Mouse (Mus musculus): ENCODE measurements at regions not wholly inside any gene's neighbourhood (a gene's known extent, or its start where the extent isn't known, plus 50 kb on each side); places are given as distances from the start of the nearest gene placed in this dataset.

GRCm38 (mm10) chr13:45307226-45307625 lies 82.3 kb upstream of the Mylip start:
- no peaks in the 10 kb centered on the region for H3K9me3 ChIP-seq (replicated peaks; ENCODE audit: control insufficient read depth, low read length, poor library complexity, severe bottlenecking)
- H3K4me3 ChIP-seq (ENCODE audit: low read depth, low read length), result no peak overlapping the region
- H3K27me3 ChIP-seq (ENCODE audit: control insufficient read depth, insufficient read depth, low read depth, low read length), result no peaks in the 10 kb centered on the region
- H3K27ac ChIP-seq (ENCODE audit: low read length), result no peak overlapping the region
- WGBS, result 89% methylated on average over 3 of the region's 3 CpGs
- no peaks in the 10 kb centered on the region for H3K4me1 ChIP-seq (ENCODE audit: control insufficient read depth, insufficient read depth, low read length)
- ATAC-seq, result no peak
- H3K4me2 ChIP-seq (ENCODE audit: low read length), result no peak overlapping the region
- no peak overlapping the region for H3K9ac ChIP-seq (ENCODE audit: low read depth, low read length)
- H3K36me3 ChIP-seq (ENCODE audit: control insufficient read depth, insufficient read depth, low read length), result no peaks in the 10 kb centered on the region

GRCm38 (mm10) chr13:45319646-45320045 lies 69.9 kb upstream of the Mylip start:
- no peaks in the 10 kb centered on the region for H3K27me3 ChIP-seq (ENCODE audit: control insufficient read depth, insufficient read depth, low read depth, low read length)
- no peak overlapping the region for H3K4me2 ChIP-seq (ENCODE audit: low read length)
- ATAC-seq, result no peak
- H3K27ac ChIP-seq (ENCODE audit: low read length), result no peak overlapping the region
- H3K9ac ChIP-seq (ENCODE audit: low read depth, low read length), result no peak overlapping the region
- H3K9me3 ChIP-seq (replicated peaks; ENCODE audit: control insufficient read depth, low read length, poor library complexity, severe bottlenecking), result no peaks in the 10 kb centered on the region
- no peaks in the 10 kb centered on the region for H3K4me1 ChIP-seq (ENCODE audit: control insufficient read depth, insufficient read depth, low read length)
- H3K36me3 ChIP-seq (ENCODE audit: control insufficient read depth, insufficient read depth, low read length), result no peaks in the 10 kb centered on the region
- WGBS, result 81% methylated on average over 6 of the region's 6 CpGs
- H3K4me3 ChIP-seq (ENCODE audit: low read depth, low read length), result no peak overlapping the region

DNA sequence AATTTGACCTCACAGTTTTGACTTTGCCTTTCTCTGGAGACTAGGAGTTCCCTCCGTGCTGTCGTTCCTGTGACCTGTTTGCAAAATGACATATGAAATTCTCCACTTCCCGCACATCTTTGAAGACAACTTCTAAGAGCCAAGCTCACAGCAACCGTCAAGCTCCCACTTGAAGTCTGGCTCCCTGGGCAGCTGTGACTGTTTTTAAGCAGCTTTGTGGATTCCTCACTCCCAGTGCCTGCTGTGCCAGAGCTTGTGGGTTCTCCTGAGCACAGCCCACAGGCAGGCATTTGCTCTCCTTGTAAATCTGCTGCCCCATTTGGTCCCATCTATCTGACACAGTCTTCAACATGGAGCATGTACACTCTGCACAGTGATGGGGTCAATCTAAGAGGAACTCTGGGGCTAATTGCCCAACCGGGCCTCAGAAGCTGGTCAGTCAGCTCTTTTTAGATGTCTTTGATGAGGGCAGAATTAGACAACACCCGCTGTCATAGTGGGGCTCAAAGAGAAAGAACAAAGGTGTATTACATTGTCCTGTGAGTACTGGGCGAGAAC lies 63.7 kb upstream of the Mylip start:
- Histone ChIP-seq H3K9ac (ENCODE audit: low read depth, low read length) (no peak overlapping the region), H3K9me3 (replicated peaks; ENCODE audit: control insufficient read depth, low read length, poor library complexity, severe bottlenecking) (no peaks in the 10 kb centered on the region), H3K27ac (ENCODE audit: low read length) (no peak overlapping the region), H3K4me2 (ENCODE audit: low read length) (no peak overlapping the region), H3K27me3 (ENCODE audit: control insufficient read depth, insufficient read depth, low read depth, low read length) (no peaks in the 10 kb centered on the region), H3K4me1 (ENCODE audit: control insufficient read depth, insufficient read depth, low read length) (no peaks in the 10 kb centered on the region), H3K36me3 (ENCODE audit: control insufficient read depth, insufficient read depth, low read length) (no peaks in the 10 kb centered on the region), H3K4me3 (ENCODE audit: low read depth, low read length) (no peak overlapping the region)
- 55% methylated on average over 7 of the region's 7 CpGs for WGBS
- no peak for ATAC-seq

GRCm38 (mm10) chr13:45326751-45327150 lies 62.8 kb upstream of the Mylip start:
- Histone ChIP-seq H3K4me2 (ENCODE audit: low read length) (no peak overlapping the region), H3K4me3 (ENCODE audit: low read depth, low read length) (no peak overlapping the region), H3K27me3 (ENCODE audit: control insufficient read depth, insufficient read depth, low read depth, low read length) (no peaks in the 10 kb centered on the region), H3K9ac (ENCODE audit: low read depth, low read length) (no peak overlapping the region), H3K4me1 (ENCODE audit: control insufficient read depth, insufficient read depth, low read length) (no peaks in the 10 kb centered on the region), H3K27ac (ENCODE audit: low read length) (no peak overlapping the region), H3K9me3 (replicated peaks; ENCODE audit: control insufficient read depth, low read length, poor library complexity, severe bottlenecking) (no peaks in the 10 kb centered on the region), H3K36me3 (ENCODE audit: control insufficient read depth, insufficient read depth, low read length) (no peaks in the 10 kb centered on the region)
- no peak for ATAC-seq
- WGBS, result 93% methylated on average over 6 of the region's 6 CpGs

DNA sequence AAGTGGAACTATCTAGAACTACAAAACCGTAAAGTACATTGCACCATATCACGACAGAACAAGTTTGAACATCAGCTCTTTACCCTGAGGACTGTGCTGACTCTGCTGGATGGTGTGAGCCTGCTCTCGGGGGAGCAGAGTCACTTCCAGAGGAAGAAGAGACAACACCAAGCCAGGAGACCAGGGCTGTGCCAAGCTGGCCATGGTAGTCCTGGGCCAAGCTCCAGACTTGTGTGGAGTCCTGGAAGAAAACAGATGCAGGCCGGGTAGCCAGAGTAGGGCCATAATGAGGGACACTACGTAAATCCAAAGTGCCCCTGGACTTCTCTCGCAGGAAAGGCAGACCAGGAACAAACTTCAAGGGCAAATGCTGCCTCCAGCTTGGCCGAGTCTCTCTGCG lies 59.0 kb upstream of the Mylip start:
- Histone ChIP-seq H3K4me2 (ENCODE audit: low read length) (no peak overlapping the region), H3K9ac (ENCODE audit: low read depth, low read length) (no peak overlapping the region), H3K9me3 (replicated peaks; ENCODE audit: control insufficient read depth, low read length, poor library complexity, severe bottlenecking) (no peaks in the 10 kb centered on the region; the same call in 1 of the 2 replicates), H3K27ac (ENCODE audit: low read length) (no peak overlapping the region), H3K4me3 (ENCODE audit: low read depth, low read length) (no peak overlapping the region), H3K27me3 (ENCODE audit: control insufficient read depth, insufficient read depth, low read depth, low read length) (no peaks in the 10 kb centered on the region), H3K36me3 (ENCODE audit: control insufficient read depth, insufficient read depth, low read length) (no peaks in the 10 kb centered on the region), H3K4me1 (ENCODE audit: control insufficient read depth, insufficient read depth, low read length) (no peaks in the 10 kb centered on the region)
- no peak for ATAC-seq
- WGBS, result 80% methylated on average over 8 of the region's 8 CpGs

DNA sequence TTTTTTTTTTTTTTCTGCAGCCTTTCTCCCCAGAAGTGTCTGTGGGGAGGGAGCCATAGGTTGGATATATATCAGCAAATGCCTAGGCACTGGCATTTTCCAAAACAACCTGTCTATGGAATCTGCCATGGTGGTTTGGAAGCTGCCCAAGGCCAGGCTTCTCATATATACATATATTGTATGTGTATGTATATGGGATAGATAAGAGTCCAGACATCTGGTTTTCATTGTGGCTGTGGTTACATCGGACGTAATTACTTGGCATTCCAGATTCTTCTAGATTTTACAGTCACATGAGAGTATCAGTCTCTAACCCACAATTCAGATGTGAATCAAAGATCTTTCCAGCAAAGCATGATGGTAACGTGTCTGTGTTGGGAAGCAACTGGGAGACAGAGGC lies 57.5 kb upstream of the Mylip start:
- Histone ChIP-seq H3K9me3 (replicated peaks; ENCODE audit: control insufficient read depth, low read length, poor library complexity, severe bottlenecking) (no peaks in the 10 kb centered on the region; the same call in 1 of the 2 replicates), H3K4me2 (ENCODE audit: low read length) (no peak overlapping the region), H3K36me3 (ENCODE audit: control insufficient read depth, insufficient read depth, low read length) (no peaks in the 10 kb centered on the region), H3K4me1 (ENCODE audit: control insufficient read depth, insufficient read depth, low read length) (no peaks in the 10 kb centered on the region), H3K9ac (ENCODE audit: low read depth, low read length) (no peak overlapping the region), H3K27me3 (ENCODE audit: control insufficient read depth, insufficient read depth, low read depth, low read length) (no peaks in the 10 kb centered on the region), H3K4me3 (ENCODE audit: low read depth, low read length) (no peak overlapping the region), H3K27ac (ENCODE audit: low read length) (no peak overlapping the region)
- no peak for ATAC-seq
- WGBS, result 94% methylated on average over 3 of the region's 3 CpGs

- no peak overlapping the region for H3K27ac ChIP-seq (ENCODE audit: low read length)
- no peak overlapping the region for H3K4me3 ChIP-seq (ENCODE audit: low read depth, low read length)
- 90% methylated on average over 5 of the region's 5 CpGs for WGBS
- H3K27me3 ChIP-seq (ENCODE audit: control insufficient read depth, insufficient read depth, low read depth, low read length), result no peaks in the 10 kb centered on the region
- no peaks in the 10 kb centered on the region for H3K4me1 ChIP-seq (ENCODE audit: control insufficient read depth, insufficient read depth, low read length)
- H3K9ac ChIP-seq (ENCODE audit: low read depth, low read length), result no peak overlapping the region
- no peak for ATAC-seq
- no peak overlapping the region for H3K4me2 ChIP-seq (ENCODE audit: low read length)
- H3K9me3 ChIP-seq (replicated peaks; ENCODE audit: control insufficient read depth, low read length, poor library complexity, severe bottlenecking), result no peaks in the 10 kb centered on the region; the same call in 1 of the 2 replicates
- no peaks in the 10 kb centered on the region for H3K36me3 ChIP-seq (ENCODE audit: control insufficient read depth, insufficient read depth, low read length)
Measured at GRCm38 (mm10) chr13:45333634-45334033, 55.9 kb upstream of the Mylip start.

Measured in midbrain, embryonic 16.5 days (tissue).